Mouse (Mus musculus) CH12.LX (cell line): ENCODE data around the gene Gm10184.

Experiments
- CTCF ChIP-seq, 2 experiments: IDR thresholded peaks in 1 of 2; conservative IDR thresholded peaks in 1 of 2; 2 replicates each; pipeline ENCODE4 v1.5.1; 2011 to 2012; ENCODE audit warnings: low read depth in 2 of 2, low read length in 2 of 2, improper control_type of control experiment in 1 of 2, inconsistent platforms in 1 of 2, mild to moderate bottlenecking in 1 of 2, moderate library complexity in 1 of 2
- EP300 ChIP-seq: IDR thresholded peaks from 2 replicates; pipeline ENCODE4 v1.6.1; 2011; ENCODE audit warnings: low read length, improper control_type of control experiment
- KAT2A ChIP-seq: IDR thresholded peaks from 2 replicates; pipeline ENCODE4 v1.6.1; 2012; ENCODE audit warnings: low read length, improper control_type of control experiment, inconsistent platforms; ENCODE audit not compliant: insufficient replicate concordance
- MAZ ChIP-seq: IDR thresholded peaks from 2 replicates; pipeline ENCODE4 v1.6.1; 2012; ENCODE audit warnings: low read depth, mild to moderate bottlenecking, inconsistent platforms, low read length, improper control_type of control experiment, moderate library complexity
- MEF2A ChIP-seq: IDR thresholded peaks from 2 replicates; pipeline ENCODE4 v1.6.1; 2014; ENCODE audit warnings: low read depth, mild to moderate bottlenecking, inconsistent platforms, low read length, improper control_type of control experiment, borderline replicate concordance
- NRF1 ChIP-seq: IDR thresholded peaks from 2 replicates; pipeline ENCODE4 v1.6.1; 2014; ENCODE audit warnings: low read depth, mild to moderate bottlenecking, inconsistent platforms, low read length, improper control_type of control experiment, moderate library complexity
- POLR2A ChIP-seq: IDR thresholded peaks from 2 replicates; pipeline ENCODE4 v1.6.1; 2011; ENCODE audit warnings: low read depth, mild to moderate bottlenecking, improper control_type of control experiment, low read length
- POLR2AphosphoS2 ChIP-seq: IDR thresholded peaks from 2 replicates; pipeline ENCODE4 v1.6.1; 2011; ENCODE audit warnings: low read depth, low read length, improper control_type of control experiment
- RAD21 ChIP-seq: IDR thresholded peaks from 2 replicates; pipeline ENCODE4 v1.6.1; 2011; ENCODE audit warnings: low read depth, mild to moderate bottlenecking, low read length, improper control_type of control experiment, moderate library complexity
- RCOR1 ChIP-seq: conservative IDR thresholded peaks from 2 replicates; pipeline ENCODE4 v1.6.1; 2012; ENCODE audit warnings: low read depth, mild to moderate bottlenecking, inconsistent platforms, low read length, improper control_type of control experiment
- TBP ChIP-seq: conservative IDR thresholded peaks from 2 replicates; pipeline ENCODE4 v1.6.1; 2011; ENCODE audit warnings: low read depth, low read length, improper control_type of control experiment
- USF1 ChIP-seq: IDR thresholded peaks from 2 replicates; pipeline ENCODE4 v1.6.1; 2014; ENCODE audit warnings: low read depth, mild to moderate bottlenecking, inconsistent platforms, low read length, improper control_type of control experiment
- ZC3H11A ChIP-seq: IDR thresholded peaks from 2 replicates; pipeline ENCODE4 v1.6.1; 2012; ENCODE audit warnings: low read depth, mild to moderate bottlenecking, inconsistent platforms, low read length, improper control_type of control experiment

- TF ChIP-seq NRF1 (no peak), CTCF (conservative IDR thresholded peaks at IDR 0.05 in 1 of 2, IDR thresholded peaks at IDR 0.05 in 1 of 2; ENCODE audit: low read depth in 2 of 2, low read length in 2 of 2) (no peak), KAT2A (no peak), RCOR1 (no peak), POLR2A (no peak), RAD21 (no peak), ZC3H11A (no peak), POLR2AphosphoS2 (no peak), MEF2A (no peak), MAZ (no peak), EP300 (no peak), TBP (no peak), USF1 (no peak)
Observed at GRCm38 (mm10) chr17:89899813-89900212, 10.4 kb downstream of the Gm10184 start.
